Mouse (Mus musculus): ENCODE measurements at regions not wholly inside any gene's neighbourhood (a gene's known extent, or its start where the extent isn't known, plus 50 kb on each side); places are given as distances from the start of the nearest gene placed in this dataset.
A peak's percentile ranks its signal among the peaks of the same experiment; 100 is the strongest.
"Not testable (repeated sequence)": the region's sequence is repeated elsewhere in the genome, so short reads cannot be mapped to it uniquely, and the experiment has no call there.

DNA sequence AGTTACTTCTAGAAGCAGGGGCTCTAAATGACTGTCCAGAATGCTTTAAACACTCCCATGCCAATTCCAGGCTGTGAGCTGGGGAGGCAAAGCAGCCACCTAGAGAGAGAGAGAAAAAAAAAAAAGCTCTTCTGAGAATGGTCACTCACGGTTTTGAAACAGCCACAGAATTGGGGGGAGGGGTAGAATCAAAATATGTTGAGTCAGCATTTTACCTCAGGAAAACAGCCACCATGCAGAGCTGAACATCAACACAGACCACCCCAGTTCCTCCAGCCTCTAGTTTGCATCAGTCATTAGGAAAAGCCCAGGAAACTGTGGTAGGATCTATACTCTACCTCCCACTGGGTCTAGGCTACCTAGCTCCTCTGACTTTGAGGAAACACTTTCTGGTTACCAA lies 124.1 kb upstream of the Gm5150 start:
- no peak for DNase-seq (ENCODE audit: low spot score in 2 of 2)
- intact Hi-C loops (cut with DNase I), result no loop called here

DNA sequence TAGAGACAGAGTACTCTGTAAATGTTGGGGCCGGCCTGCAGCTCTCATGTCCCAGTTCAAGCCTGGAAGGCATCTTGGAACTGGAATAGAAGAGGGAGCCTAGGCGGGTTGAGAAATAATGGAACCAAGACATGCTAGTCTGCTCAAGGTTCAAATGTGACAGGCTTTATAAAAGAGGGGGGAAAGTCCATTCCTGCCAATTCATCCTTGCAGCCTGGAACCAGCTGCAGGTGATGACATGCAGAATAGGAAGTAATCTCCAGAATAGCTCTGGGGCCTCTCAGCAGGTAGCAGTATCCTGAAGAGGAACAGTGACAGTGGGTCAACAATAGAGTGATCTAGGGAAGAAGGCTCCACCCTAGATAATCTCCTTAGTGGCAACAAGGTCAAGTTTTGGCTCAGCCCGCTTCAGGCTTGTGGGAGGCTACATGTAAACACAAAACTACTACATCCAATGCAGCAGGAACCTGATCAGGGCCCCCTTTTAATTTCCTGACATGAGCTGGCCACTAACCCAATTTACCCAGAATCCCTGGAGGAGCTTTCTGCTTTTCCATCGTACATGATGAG lies 119.2 kb upstream of the Gm5150 start:
- DNase-seq (ENCODE audit: low spot score in 2 of 2); intact Hi-C loops (cut with DNase I): not testable (repeated sequence)

DNA sequence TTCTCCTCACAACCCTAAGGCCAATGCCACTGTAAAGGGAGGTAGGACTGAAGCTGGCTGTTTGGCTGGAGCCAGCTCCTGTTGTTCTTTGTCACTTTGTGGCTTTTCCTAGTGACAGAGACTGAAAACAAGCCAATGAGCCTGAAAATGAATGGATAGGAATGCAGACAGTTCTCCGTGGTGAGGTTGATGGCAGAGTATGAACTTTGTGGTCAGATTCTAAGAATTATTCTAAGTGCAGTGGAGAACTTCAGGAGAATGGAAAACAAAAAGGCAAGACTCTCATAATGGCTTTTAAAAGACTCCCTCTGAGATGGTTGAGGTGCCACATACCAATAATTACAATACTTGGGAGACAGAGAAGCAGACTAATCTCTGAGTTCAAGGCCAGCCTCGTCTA lies 109.7 kb upstream of the Gm5150 start:
- no peak for DNase-seq (ENCODE audit: low spot score in 2 of 2)
- intact Hi-C loops (cut with DNase I), result no loop called here

DNA sequence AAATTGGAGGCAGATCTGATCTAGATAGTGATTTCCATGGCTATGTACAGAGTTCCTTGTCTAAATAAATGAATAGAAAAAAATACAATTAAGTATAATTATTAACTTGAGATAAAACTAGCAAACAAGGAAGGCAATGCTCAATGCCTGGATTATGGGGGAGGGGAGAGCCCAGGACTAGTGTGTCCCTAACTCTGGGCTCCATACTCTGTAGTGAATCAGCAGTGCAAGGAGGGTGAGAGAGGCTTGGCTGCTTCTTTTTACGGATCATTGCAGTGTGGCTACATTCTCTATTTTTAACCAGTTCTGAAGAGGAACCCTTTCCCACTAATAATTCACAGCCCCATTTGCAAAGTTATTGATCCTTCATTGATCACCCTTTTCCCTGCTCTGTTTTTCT lies 101.3 kb upstream of the Gm5150 start:
- intact Hi-C loops (cut with DNase I), result no loop called here

DNA sequence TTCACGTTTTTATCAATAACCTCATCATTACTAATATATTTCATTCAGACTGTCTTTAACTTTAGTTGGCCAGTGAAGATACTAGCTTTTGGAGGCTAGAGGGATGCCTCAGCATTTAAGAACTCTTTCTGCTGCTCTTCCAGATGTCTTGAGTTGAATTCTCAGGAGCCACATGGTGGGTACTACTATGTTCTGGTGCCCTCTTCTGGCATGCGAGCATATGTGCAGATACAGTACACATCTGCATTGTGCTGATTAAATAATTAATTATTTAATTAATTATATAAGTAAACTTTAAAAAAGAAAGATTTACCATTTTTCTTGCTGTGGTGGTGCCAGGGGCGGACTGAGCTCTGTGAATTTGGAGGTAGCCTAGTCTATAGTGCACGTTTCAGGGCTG lies 98.8 kb upstream of the Gm5150 start:
- no peak for DNase-seq (ENCODE audit: low spot score in 2 of 2)
- intact Hi-C loops (cut with DNase I), result no loop called here

More for the DNA sequence above, 101.3 kb upstream of the Gm5150 start:
- no peak for DNase-seq (ENCODE audit: low spot score in 2 of 2)

DNA sequence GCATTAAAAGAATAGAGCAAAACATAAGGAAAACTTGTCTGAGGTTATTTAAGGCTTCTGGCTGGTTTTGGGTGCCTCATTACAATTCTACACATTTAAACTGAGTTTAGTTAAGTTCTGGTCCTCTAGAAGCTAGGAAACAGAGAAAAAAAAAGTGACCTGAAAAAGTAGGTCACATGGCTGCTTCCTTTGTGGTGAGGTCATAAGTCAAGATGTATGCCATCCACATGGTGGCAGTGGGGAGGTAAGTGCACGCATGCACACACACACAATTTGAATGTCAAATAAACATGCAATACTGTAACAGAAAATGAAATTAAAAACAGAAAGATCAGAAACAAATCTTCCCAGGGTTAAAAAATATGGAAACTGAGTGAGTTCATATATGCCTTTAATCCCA lies 96.9 kb upstream of the Gm5150 start:
- intact Hi-C loops (cut with DNase I), result no loop called here
- DNase-seq (ENCODE audit: low spot score in 2 of 2), result no peak

DNA sequence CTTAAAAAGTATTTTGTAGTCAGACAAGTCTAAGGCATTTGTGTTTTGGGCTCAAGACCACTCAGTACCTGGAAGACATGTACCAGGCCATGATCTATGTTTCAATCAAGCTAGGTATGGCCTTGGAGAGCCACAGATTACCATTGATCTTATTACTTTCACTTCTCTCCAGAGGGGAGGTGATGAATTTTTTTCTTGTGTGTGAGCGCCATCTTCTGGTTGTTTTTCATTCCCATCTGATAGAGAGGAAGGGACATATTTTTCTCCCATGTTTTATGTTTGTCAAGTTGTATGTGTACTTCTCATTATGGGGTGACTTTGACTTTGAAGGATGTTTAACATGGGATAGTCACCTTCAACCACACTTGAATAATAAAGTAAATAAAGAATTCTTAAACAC lies 80.3 kb upstream of the Gm5150 start:
- DNase-seq (ENCODE audit: low spot score in 2 of 2), result peak; percentile 4 to 6
- intact Hi-C loops (cut with DNase I), result no loop called here

DNA sequence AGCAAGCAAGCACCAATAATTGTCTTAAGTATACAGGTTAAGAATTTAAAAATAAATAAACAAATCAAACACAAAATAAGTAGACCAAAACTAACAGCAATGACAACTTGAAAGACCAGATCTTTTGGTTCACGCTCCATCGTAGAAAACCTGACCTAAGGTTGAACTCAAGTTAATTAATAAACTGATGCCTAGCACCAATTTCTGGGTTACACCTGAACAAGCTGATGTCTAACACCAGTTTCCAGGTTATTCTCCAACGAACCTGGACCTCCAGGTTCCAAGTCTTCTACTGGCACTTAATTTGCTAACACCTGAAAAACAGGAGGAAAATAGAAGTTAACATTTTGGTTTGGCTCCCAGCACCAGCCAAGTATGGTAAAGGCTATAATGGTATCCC lies 79.1 kb upstream of the Gm5150 start:
- no peak for DNase-seq (ENCODE audit: low spot score in 2 of 2)
- intact Hi-C loops (cut with DNase I), result no loop called here

DNA sequence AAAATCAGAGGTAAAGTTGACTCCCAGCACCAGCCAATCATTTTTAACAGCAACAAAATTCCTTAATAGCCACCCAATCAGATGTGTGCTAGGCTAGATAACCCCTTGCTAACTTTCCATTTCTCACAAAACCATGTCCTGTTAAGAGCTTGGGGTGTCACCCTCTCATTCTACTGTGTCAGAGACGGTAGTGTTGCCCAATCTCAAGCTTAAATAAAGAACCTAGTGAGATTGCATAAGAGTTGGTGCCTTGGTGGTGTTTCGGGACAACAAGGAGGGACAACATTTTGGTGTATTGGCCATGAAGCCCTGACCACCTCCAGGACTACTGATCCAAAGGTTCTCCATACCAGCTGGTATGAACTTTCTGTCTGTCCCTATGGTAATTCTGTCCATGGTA lies 72.9 kb upstream of the Gm5150 start:
- DNase-seq (ENCODE audit: low spot score in 2 of 2), result no peak
- intact Hi-C loops (cut with DNase I), result no loop called here

DNA sequence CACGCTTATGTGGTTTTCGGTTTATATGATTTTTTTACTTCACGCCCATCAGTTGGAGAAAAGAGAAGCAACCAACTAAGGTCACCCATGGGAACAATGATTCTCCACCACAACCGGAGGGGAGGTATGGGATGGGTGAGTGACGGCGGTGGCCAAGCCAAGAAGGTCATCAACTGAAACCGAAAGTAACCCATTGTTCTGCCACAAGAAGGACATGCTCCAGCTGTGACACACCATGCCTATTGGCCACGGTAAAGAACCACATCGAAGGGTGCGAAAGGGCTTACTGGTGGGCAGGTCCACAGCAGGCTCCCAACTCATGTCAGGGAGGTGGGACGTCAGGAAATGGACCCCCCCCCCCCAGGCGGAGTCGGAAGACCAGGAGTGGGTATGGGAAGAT lies 65.7 kb upstream of the Gm5150 start:
- intact Hi-C loops (cut with DNase I), result no loop called here

DNA sequence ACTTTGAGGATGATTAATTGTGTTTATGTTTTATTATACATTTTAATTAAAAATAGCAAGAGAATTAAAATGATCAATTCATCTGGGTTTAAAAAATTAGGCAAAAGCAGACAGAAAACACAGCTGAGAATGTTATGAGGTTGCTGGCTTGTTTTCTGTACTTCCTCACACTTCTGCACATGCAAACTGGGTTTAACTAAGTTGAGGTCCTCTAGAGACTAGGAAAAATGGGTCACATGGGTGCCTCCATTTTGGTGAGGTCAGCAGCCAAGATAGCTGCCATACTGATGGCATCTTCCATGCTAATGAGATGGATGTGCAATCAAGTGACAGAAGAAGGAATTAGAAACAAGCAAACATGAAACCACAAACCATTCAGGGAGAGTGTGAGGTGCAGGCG lies 64.7 kb upstream of the Gm5150 start:
- no peak for DNase-seq (ENCODE audit: low spot score in 2 of 2)
- intact Hi-C loops (cut with DNase I), result no loop called here

More for the DNA sequence above, 65.7 kb upstream of the Gm5150 start:
- DNase-seq (ENCODE audit: low spot score in 2 of 2), result no peak

DNA sequence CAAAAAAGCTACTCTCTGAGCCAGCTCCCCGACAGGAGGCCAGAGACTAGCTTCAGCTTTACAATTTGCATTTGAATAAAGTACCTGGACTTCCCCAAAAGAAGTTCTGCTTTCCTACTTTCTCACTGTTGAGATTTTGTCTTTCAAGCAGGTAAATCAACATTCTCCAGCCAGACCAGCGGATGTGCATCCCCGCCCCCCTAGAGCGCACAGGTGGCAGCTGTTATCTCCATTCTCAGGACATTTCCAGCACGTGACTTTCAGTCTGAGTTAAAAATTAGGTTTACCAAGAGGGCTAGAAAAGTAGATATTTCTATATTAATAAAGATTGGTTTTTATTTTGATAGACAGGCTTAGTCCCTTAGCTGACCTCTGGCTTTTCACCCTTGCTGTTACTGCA lies 51.5 kb upstream of the Gm5150 start:
- DNase-seq (ENCODE audit: low spot score in 2 of 2); intact Hi-C loops (cut with DNase I): not testable (repeated sequence)

Data from left cerebral cortex, postnatal 14 days (tissue).